Mouse (Mus musculus) cerebellum, adult 18-20 months (tissue): ENCODE data around the gene Adgrd1.
"Not testable (repeated sequence)": the region's sequence is repeated elsewhere in the genome, so short reads cannot be mapped to it uniquely, and the experiment has no call there.

Experiments used
- DNase-seq, 2 experiments: peaks; one replicate each; pipeline ENCODE4 v3.0.0; 2021

Adgrd1 gene

GRCm38 (mm10) chr5:129094236-129094635, 2.3 kb upstream of the Adgrd1 start:
- DNase-seq = no peak

GRCm38 (mm10) chr5:129104043-129104442, 7.5 kb downstream of the Adgrd1 start:
- no peak for DNase-seq

GRCm38 (mm10) chr5:129111729-129112128, 15.2 kb downstream of the Adgrd1 start:
- DNase-seq = no peak

GRCm38 (mm10) chr5:129113741-129114476, 17.4 kb downstream of the Adgrd1 start:
- no peak for DNase-seq

GRCm38 (mm10) chr5:129116299-129116698, 19.7 kb downstream of the Adgrd1 start:
- no peak for DNase-seq

GRCm38 (mm10) chr5:129117593-129118113, 21.1 kb downstream of the Adgrd1 start:
- no peak for DNase-seq

GRCm38 (mm10) chr5:129118523-129118922, 22.0 kb downstream of the Adgrd1 start:
- no peak for DNase-seq

- no peak for DNase-seq
These were observed 22.6 kb downstream of the Adgrd1 start for GRCm38 (mm10) chr5:129119146-129119545.

GRCm38 (mm10) chr5:129121654-129122285, 25.2 kb downstream of the Adgrd1 start:
- no peak for DNase-seq

GRCm38 (mm10) chr5:129122491-129122890, 25.9 kb downstream of the Adgrd1 start:
- no peak for DNase-seq

GRCm38 (mm10) chr5:129124070-129124828, 27.7 kb downstream of the Adgrd1 start:
- no peak for DNase-seq

GRCm38 (mm10) chr5:129128310-129128709, 31.8 kb downstream of the Adgrd1 start:
- DNase-seq = not testable (repeated sequence)

- DNase-seq = no peak
These were observed 33.8 kb downstream of the Adgrd1 start for GRCm38 (mm10) chr5:129130301-129130700.

GRCm38 (mm10) chr5:129137405-129137804, 40.9 kb downstream of the Adgrd1 start:
- DNase-seq = no peak

GRCm38 (mm10) chr5:129138576-129138975, 42.0 kb downstream of the Adgrd1 start:
- no peak for DNase-seq

- no peak for DNase-seq
These were observed 46.3 kb downstream of the Adgrd1 start for GRCm38 (mm10) chr5:129142801-129143200.

- no peak for DNase-seq
These were observed 48.9 kb downstream of the Adgrd1 start for GRCm38 (mm10) chr5:129145307-129145935.

- DNase-seq = no peak
These were observed 50.5 kb downstream of the Adgrd1 start for GRCm38 (mm10) chr5:129146892-129147509.

GRCm38 (mm10) chr5:129148485-129148884, 51.9 kb downstream of the Adgrd1 start:
- no peak for DNase-seq

GRCm38 (mm10) chr5:129155023-129155901, 58.7 kb downstream of the Adgrd1 start:
- DNase-seq = no peak

- DNase-seq = no peak
These were observed 59.4 kb downstream of the Adgrd1 start for GRCm38 (mm10) chr5:129155902-129156311.
